Mouse (Mus musculus) liver, embryonic 14.5 days (tissue): ENCODE measurements around the gene 1700012B09Rik.

ENCODE experiments used
- CTCF ChIP-seq: IDR thresholded peaks from 2 replicates; pipeline ENCODE4 v1.5.1; 2016; ENCODE audit warnings: antibody characterized with exemption, low read depth, control low read depth
- EP300 ChIP-seq: IDR thresholded peaks from 2 replicates; pipeline ENCODE4 v1.6.1; 2016; ENCODE audit warnings: antibody characterized with exemption, low read depth

DNA sequence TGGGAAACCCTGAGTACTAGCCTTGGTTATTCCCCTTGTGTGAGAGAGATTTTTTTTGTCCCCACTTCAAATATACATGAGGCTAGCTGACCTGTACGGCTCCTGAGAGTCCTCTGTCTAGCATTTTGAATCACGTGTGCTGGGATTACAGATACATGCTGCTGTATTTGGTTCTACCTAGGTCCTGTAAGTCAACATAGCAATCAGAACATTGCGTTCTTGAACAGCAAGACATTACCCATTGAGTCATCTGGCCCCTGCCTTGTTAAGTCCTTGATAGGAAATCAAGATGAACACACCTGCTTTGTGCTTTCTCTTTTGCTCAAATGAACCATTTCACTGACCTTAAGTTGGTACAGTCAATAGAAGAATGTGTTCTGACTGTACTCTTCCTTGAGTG, 16.4 kb downstream of the 1700012B09Rik start:
- no peak for TF ChIP-seq EP300
- no peak for TF ChIP-seq CTCF
